Mouse (Mus musculus): ENCODE results near the gene Cttn. TPM values are rescaled to one million over a fixed set of nuclear protein-coding genes. Genes with fewer than 3 reads are reported as not detected.

The Cttn gene
- 185 and 209 TPM in 2 replicates for polyA plus RNA-seq (2016; fragmentation: Nextera tagmentation; extraction: Ambion mirVana)

- H3K27ac ChIP-seq: peak within 1 kb of the TSS; percentile 89
- H3K27me3 ChIP-seq (ENCODE audit: low read depth, poor library complexity, severe bottlenecking): no peaks in the 10 kb centered on the region
- DNase-seq (ENCODE audit: low spot score): peak; percentile 95
- 1% methylated on average over 30 of the region's 30 CpGs for WGBS
- H3K9me3 ChIP-seq (replicated peaks): no peaks in the 10 kb centered on the region
- peaks cover 24% of the 10 kb centered on the region for H3K36me3 ChIP-seq
- H3K4me3 ChIP-seq: peak within 1 kb of the TSS; percentile 83
- peaks cover 25% of the 10 kb centered on the region for H3K4me1 ChIP-seq
Observed at GRCm38 (mm10) chr7:144470545-144471059, at the start of gene Cttn. Gene Cttn (minus strand): TSS chr7:144471009.

- peaks cover 60% of the 10 kb centered on the region for H3K36me3 ChIP-seq
- H3K4me1 ChIP-seq: no peaks in the 10 kb centered on the region
- no peaks in the 10 kb centered on the region for H3K9me3 ChIP-seq (replicated peaks)
- no peaks in the 10 kb centered on the region for H3K27me3 ChIP-seq (ENCODE audit: low read depth, poor library complexity, severe bottlenecking)
- H3K4me3 ChIP-seq: no peak overlapping the region
- no peak overlapping the region for H3K27ac ChIP-seq
- WGBS: 94% methylated on average over 5 of the region's 5 CpGs
- no peak for DNase-seq (ENCODE audit: low spot score)
Observed at GRCm38 (mm10) chr7:144519852-144520251, 49.0 kb upstream of the Cttn start.

- Histone ChIP-seq H3K36me3 (peaks cover 91% of the 10 kb centered on the region), H3K9me3 (replicated peaks) (no peaks in the 10 kb centered on the region), H3K4me1 (no peaks in the 10 kb centered on the region), H3K4me3 (no peak overlapping the region), H3K27ac (no peak overlapping the region), H3K27me3 (ENCODE audit: low read depth, poor library complexity, severe bottlenecking) (no peaks in the 10 kb centered on the region)
- WGBS: 90% methylated on average over 5 of the region's 5 CpGs
- no peak for DNase-seq (ENCODE audit: low spot score)
Observed at GRCm38 (mm10) chr7:144516711-144517110, 45.9 kb upstream of the Cttn start.

- WGBS: 94% methylated on average over 4 of the region's 4 CpGs
- H3K9me3 ChIP-seq (replicated peaks): no peaks in the 10 kb centered on the region
- no peaks in the 10 kb centered on the region for H3K4me1 ChIP-seq
- H3K27ac ChIP-seq: no peak overlapping the region
- peaks cover 98% of the 10 kb centered on the region for H3K36me3 ChIP-seq
- DNase-seq (ENCODE audit: low spot score): no peak
- H3K27me3 ChIP-seq (ENCODE audit: low read depth, poor library complexity, severe bottlenecking): no peaks in the 10 kb centered on the region
- no peak overlapping the region for H3K4me3 ChIP-seq
Observed at GRCm38 (mm10) chr7:144509090-144509489, 38.3 kb upstream of the Cttn start.

GRCm38 (mm10) chr7:144506807-144507206 is 36.0 kb upstream of the Cttn start:
- H3K9me3 ChIP-seq (replicated peaks): no peaks in the 10 kb centered on the region

GRCm38 (mm10) chr7:144503959-144504358 is 33.1 kb upstream of the Cttn start:
- Histone ChIP-seq H3K27me3 (ENCODE audit: low read depth, poor library complexity, severe bottlenecking) (no peaks in the 10 kb centered on the region), H3K9me3 (replicated peaks) (no peaks in the 10 kb centered on the region), H3K4me1 (no peaks in the 10 kb centered on the region), H3K36me3 (peaks cover 97% of the 10 kb centered on the region), H3K4me3 (no peak overlapping the region), H3K27ac (no peak overlapping the region)
- no peak for DNase-seq (ENCODE audit: low spot score)
- WGBS: 93% methylated on average over 4 of the region's 4 CpGs

More at GRCm38 (mm10) chr7:144506807-144507206, 36.0 kb upstream of the Cttn start:
- Histone ChIP-seq H3K4me1 (no peaks in the 10 kb centered on the region), H3K36me3 (peaks cover 98% of the 10 kb centered on the region), H3K27ac (no peak overlapping the region), H3K27me3 (ENCODE audit: low read depth, poor library complexity, severe bottlenecking) (no peaks in the 10 kb centered on the region), H3K4me3 (no peak overlapping the region)
- DNase-seq (ENCODE audit: low spot score): no peak
- WGBS: 90% methylated on average over 1 of the region's 1 CpGs

- 67% methylated on average over 1 of the region's 1 CpGs for WGBS
- H3K27ac ChIP-seq: no peak overlapping the region
- H3K9me3 ChIP-seq (replicated peaks): no peaks in the 10 kb centered on the region
- no peak overlapping the region for H3K4me3 ChIP-seq
- H3K27me3 ChIP-seq (ENCODE audit: low read depth, poor library complexity, severe bottlenecking): no peaks in the 10 kb centered on the region
- H3K4me1 ChIP-seq: no peaks in the 10 kb centered on the region
- peaks cover 98% of the 10 kb centered on the region for H3K36me3 ChIP-seq
- DNase-seq (ENCODE audit: low spot score): no peak
Observed at GRCm38 (mm10) chr7:144492931-144493330, 22.1 kb upstream of the Cttn start.

- no peaks in the 10 kb centered on the region for H3K27me3 ChIP-seq (ENCODE audit: low read depth, poor library complexity, severe bottlenecking)
- peaks cover 94% of the 10 kb centered on the region for H3K36me3 ChIP-seq
- no peak overlapping the region for H3K4me3 ChIP-seq
- H3K4me1 ChIP-seq: no peaks in the 10 kb centered on the region
- no peaks in the 10 kb centered on the region for H3K9me3 ChIP-seq (replicated peaks)
- DNase-seq (ENCODE audit: low spot score): no peak
- 89% methylated on average over 8 of the region's 8 CpGs for WGBS
- H3K27ac ChIP-seq: no peak overlapping the region
Observed at GRCm38 (mm10) chr7:144490201-144490873, 19.5 kb upstream of the Cttn start.

GRCm38 (mm10) chr7:144489067-144489774 is 18.4 kb upstream of the Cttn start:
- Histone ChIP-seq H3K27ac (no peak overlapping the region), H3K4me1 (no peaks in the 10 kb centered on the region), H3K4me3 (no peak overlapping the region), H3K36me3 (peaks cover 94% of the 10 kb centered on the region), H3K27me3 (ENCODE audit: low read depth, poor library complexity, severe bottlenecking) (no peaks in the 10 kb centered on the region), H3K9me3 (replicated peaks) (no peaks in the 10 kb centered on the region)
- WGBS: 88% methylated on average over 6 of the region's 6 CpGs
- no peak for DNase-seq (ENCODE audit: low spot score)

GRCm38 (mm10) chr7:144480314-144480713 is 9.5 kb upstream of the Cttn start:
- H3K4me3 ChIP-seq: no peak overlapping the region
- H3K4me1 ChIP-seq: no peaks in the 10 kb centered on the region
- peaks cover 92% of the 10 kb centered on the region for H3K36me3 ChIP-seq
- no peak overlapping the region for H3K27ac ChIP-seq
- no peaks in the 10 kb centered on the region for H3K27me3 ChIP-seq (ENCODE audit: low read depth, poor library complexity, severe bottlenecking)
- H3K9me3 ChIP-seq (replicated peaks): no peaks in the 10 kb centered on the region
- DNase-seq (ENCODE audit: low spot score): no peak

GRCm38 (mm10) chr7:144479569-144479968 is 8.8 kb upstream of the Cttn start:
- H3K4me3 ChIP-seq: no peak overlapping the region
- DNase-seq (ENCODE audit: low spot score): no peak
- H3K27me3 ChIP-seq (ENCODE audit: low read depth, poor library complexity, severe bottlenecking): no peaks in the 10 kb centered on the region
- WGBS: 96% methylated on average over 1 of the region's 1 CpGs
- H3K4me1 ChIP-seq: no peaks in the 10 kb centered on the region
- peaks cover 85% of the 10 kb centered on the region for H3K36me3 ChIP-seq
- H3K27ac ChIP-seq: no peak overlapping the region
- H3K9me3 ChIP-seq (replicated peaks): no peaks in the 10 kb centered on the region

- Histone ChIP-seq H3K4me3 (no peak overlapping the region), H3K4me1 (peaks cover 8% of the 10 kb centered on the region), H3K9me3 (replicated peaks) (no peaks in the 10 kb centered on the region), H3K27me3 (ENCODE audit: low read depth, poor library complexity, severe bottlenecking) (no peaks in the 10 kb centered on the region), H3K36me3 (peaks cover 46% of the 10 kb centered on the region), H3K27ac (no peak overlapping the region)
- DNase-seq (ENCODE audit: low spot score): no peak
- WGBS: 92% methylated on average over 3 of the region's 3 CpGs
Observed at GRCm38 (mm10) chr7:144475741-144476140, 4.9 kb upstream of the Cttn start.

- no peaks in the 10 kb centered on the region for H3K27me3 ChIP-seq (ENCODE audit: low read depth, poor library complexity, severe bottlenecking)
- H3K4me1 ChIP-seq: peaks cover 23% of the 10 kb centered on the region
- DNase-seq (ENCODE audit: low spot score): no peak
- no peak overlapping the region for H3K4me3 ChIP-seq
- H3K27ac ChIP-seq: peak overlapping the region; percentile 56; the same call in 1 of the 2 replicates
- H3K9me3 ChIP-seq (replicated peaks): no peaks in the 10 kb centered on the region
- 77% methylated on average over 4 of the region's 4 CpGs for WGBS
- H3K36me3 ChIP-seq: peaks cover 27% of the 10 kb centered on the region
Observed at GRCm38 (mm10) chr7:144473486-144473885, 2.7 kb upstream of the Cttn start.

Data from limb, embryonic 10.5 days (tissue).